Mouse (Mus musculus): ENCODE measurements around the gene A2ml1. TPM values are rescaled to one million over a fixed set of nuclear protein-coding genes. Genes with fewer than 3 reads are reported as not detected.

The A2ml1 gene
- polyA plus RNA-seq, 1 experiment from 2014 or later, result 0.03 TPM

DNA sequence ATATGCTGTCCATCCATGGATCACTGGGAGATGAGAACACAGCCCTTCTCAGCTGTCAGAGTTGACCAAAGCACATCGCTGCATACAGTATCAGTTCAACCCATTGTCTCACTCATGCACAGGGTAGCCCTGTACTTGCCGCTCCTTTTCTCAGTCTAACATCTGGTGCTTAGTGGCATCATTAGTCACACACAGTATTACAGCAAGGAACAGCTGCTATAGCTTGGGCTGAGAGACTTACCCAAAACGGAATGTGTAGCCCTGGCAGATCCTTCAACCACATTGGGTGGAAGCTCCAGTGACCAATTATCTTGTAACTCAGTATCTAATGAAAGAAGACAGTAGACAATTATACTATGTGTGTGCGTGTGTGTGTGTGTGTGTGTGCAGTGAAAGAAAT is 89.5 kb downstream of the A2ml1 start:
- DNase-seq (ENCODE audit: low spot score), result no peak
- Histone ChIP-seq H3K36me3 (no peaks in the 10 kb centered on the region), H3K4me3 (no peak overlapping the region), H3K9me3 (replicated peaks) (no peaks in the 10 kb centered on the region), H3K27me3 (ENCODE audit: low read depth, poor library complexity, severe bottlenecking) (no peaks in the 10 kb centered on the region), H3K27ac (no peak overlapping the region), H3K4me1 (no peaks in the 10 kb centered on the region)
- whole genome bisulfite sequencing, result 89% methylated on average over 4 of the region's 4 CpGs

DNA sequence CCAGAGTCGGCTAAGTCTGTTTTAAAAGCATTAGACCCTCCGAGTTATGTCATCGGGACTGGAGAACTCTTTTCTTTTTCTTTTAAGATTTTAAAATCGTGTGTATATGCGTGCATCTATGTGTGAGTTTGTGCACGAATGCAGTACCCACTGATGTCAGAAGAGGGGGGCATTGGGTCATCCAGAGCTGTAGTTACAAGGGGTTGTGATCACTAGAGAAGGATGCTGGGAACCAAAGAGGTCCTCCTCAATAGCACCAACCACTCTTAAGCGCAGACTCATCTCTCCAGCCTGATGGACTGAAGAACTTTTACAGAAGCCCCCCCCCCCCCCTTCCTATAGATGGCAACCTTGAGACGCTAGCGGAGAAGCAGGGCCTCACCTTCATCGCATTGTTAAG is 91.3 kb downstream of the A2ml1 start:
- 97% methylated on average over 10 of the region's 10 CpGs for WGBS
- no peaks in the 10 kb centered on the region for H3K4me1 ChIP-seq
- no peaks in the 10 kb centered on the region for H3K27me3 ChIP-seq (ENCODE audit: low read depth, poor library complexity, severe bottlenecking)
- H3K4me3 ChIP-seq, result no peak overlapping the region
- no peak for DNase-seq (ENCODE audit: low spot score)
- H3K27ac ChIP-seq, result no peak overlapping the region
- no peaks in the 10 kb centered on the region for H3K36me3 ChIP-seq
- H3K9me3 ChIP-seq (replicated peaks), result no peaks in the 10 kb centered on the region

Other genes starting within 250 kb of the A2ml1 start
- gene Tulp3, start 225.8 kb downstream of the A2ml1 start, polyA plus RNA-seq (2016; fragmentation: Nextera tagmentation; extraction: Ambion mirVana), result 21.6 and 23.2 TPM in 2 replicates
- 193 and 197 TPM in 2 replicates for gene Rhno1, start 218.7 kb downstream of the A2ml1 start, polyA plus RNA-seq (2016; fragmentation: Nextera tagmentation; extraction: Ambion mirVana)
- gene Foxm1, start 218.6 kb downstream of the A2ml1 start, polyA plus RNA-seq (2016; fragmentation: Nextera tagmentation; extraction: Ambion mirVana), result 67.5 and 68.3 TPM in 2 replicates
- gene Tex52, start 206.2 kb downstream of the A2ml1 start, polyA plus RNA-seq (2016; fragmentation: Nextera tagmentation; extraction: Ambion mirVana), result 0.41 and 0.61 TPM in 2 replicates
- not detected in 2 replicates for gene Gm44596, start 206.1 kb downstream of the A2ml1 start, polyA plus RNA-seq (2016; fragmentation: Nextera tagmentation; extraction: Ambion mirVana)
- 2.3 and 2.5 TPM in 2 replicates for gene Nrip2, start 182.3 kb downstream of the A2ml1 start, polyA plus RNA-seq (2016; fragmentation: Nextera tagmentation; extraction: Ambion mirVana)
- 40.8 and 47.8 TPM in 2 replicates for gene Itfg2, start 156.7 kb downstream of the A2ml1 start, polyA plus RNA-seq (2016; fragmentation: Nextera tagmentation; extraction: Ambion mirVana)
- gene Fkbp4, start 142.9 kb downstream of the A2ml1 start, polyA plus RNA-seq (2016; fragmentation: Nextera tagmentation; extraction: Ambion mirVana), result 797 and 913 TPM in 2 replicates
- 0.04 TPM in 1 of 2 replicates, not detected in the other for gene Pzp, start 54.9 kb downstream of the A2ml1 start, polyA plus RNA-seq (2016; fragmentation: Nextera tagmentation; extraction: Ambion mirVana)
- not detected in 2 replicates for gene Klrb1a, start 41.9 kb upstream of the A2ml1 start, polyA plus RNA-seq (2016; fragmentation: Nextera tagmentation; extraction: Ambion mirVana)
- gene Clec2h, start 80.8 kb upstream of the A2ml1 start, polyA plus RNA-seq (2016; fragmentation: Nextera tagmentation; extraction: Ambion mirVana), result not detected in 2 replicates
- gene Klrb1, start 141.5 kb upstream of the A2ml1 start, polyA plus RNA-seq (2016; fragmentation: Nextera tagmentation; extraction: Ambion mirVana), result not detected in 2 replicates
- not detected in 2 replicates for gene Klrb1c, start 207.6 kb upstream of the A2ml1 start, polyA plus RNA-seq (2016; fragmentation: Nextera tagmentation; extraction: Ambion mirVana)
- gene Gm44511, start 244.7 kb upstream of the A2ml1 start, polyA plus RNA-seq (2016; fragmentation: Nextera tagmentation; extraction: Ambion mirVana), result not detected in 2 replicates
- not detected in 2 replicates for gene Klrb1b, start 244.7 kb upstream of the A2ml1 start, polyA plus RNA-seq (2016; fragmentation: Nextera tagmentation; extraction: Ambion mirVana)